8 mouse cellular contexts compared by ENCODE assay signal in genomic region chr3:154652581-154653420, GRCm38 (mm10). TPM values are rescaled to one million over a fixed set of nuclear protein-coding genes. Genes with fewer than 3 reads are reported as not detected.
DNase-seq lines count a peak whose midpoint lies in the region; ATAC-seq and TF ChIP-seq lines count a peak whose summit lies in the region.

No protein-coding gene starts in this region.

- H3K27ac ChIP-seq in kidney, embryonic 16.5 days (ENCODE audit: low read length), result no peak overlapping the region
- H3K27ac ChIP-seq in liver, adult 2 months (replicated peaks; ENCODE audit: insufficient read depth, low read depth, low read length), result no peak overlapping the region

- H3K36me3 ChIP-seq in kidney, embryonic 16.5 days (ENCODE audit: insufficient read depth, low read length), result no peaks in the 10 kb centered on the region
- H3K36me3 ChIP-seq in liver, adult 2 months (ENCODE audit: control insufficient read depth, insufficient read depth, low read length), result no peaks in the 10 kb centered on the region

- H3K4me1 ChIP-seq in kidney, embryonic 16.5 days (ENCODE audit: insufficient read depth, low read length), result no peaks in the 10 kb centered on the region
- no peaks in the 10 kb centered on the region for H3K4me1 ChIP-seq in liver, adult 2 months (ENCODE audit: control insufficient read depth, insufficient read depth, low read length)

- peak; percentile 72 for ATAC-seq in kidney, embryonic 16.5 days (ENCODE audit: low FRiP score, low TSS enrichment)

- peak; percentile 36 for DNase-seq in ovary, postnatal 10 days (ENCODE audit: low spot score)
- DNase-seq in ovary, adult 18-20 months (ENCODE audit: low spot score), result no peak
- peak; percentile 89 to 93 for DNase-seq in cerebellum, postnatal 10 days
- peak; percentile 85 to 86 for DNase-seq in frontal cortex, postnatal 36 days (ENCODE audit: low spot score in 2 of 2)
- peak; percentile 2 for DNase-seq in liver, adult 2 months (ENCODE audit: extremely low read depth, low read depth, low spot score)
- peak; percentile 84 for DNase-seq in neural tube, embryonic 10.5 days (ENCODE audit: extremely low spot score, low spot score)
- DNase-seq in thymus, postnatal 4 days, result peak; percentile 85

- no peak for TF ChIP-seq POLR2A in liver, adult 2 months (IDR thresholded peaks at IDR 0.05; ENCODE audit: extremely low read depth, insufficient read depth, low read length)

- peaks cover 9% of the 10 kb centered on the region; the same call in 1 of the 2 replicates for H3K27me3 ChIP-seq in kidney, embryonic 16.5 days (ENCODE audit: insufficient read depth, low read length)
- H3K27me3 ChIP-seq in liver, adult 2 months (ENCODE audit: control insufficient read depth, insufficient read depth, low read length), result no peaks in the 10 kb centered on the region

- H3K79me2 ChIP-seq in liver, adult 2 months (ENCODE audit: control insufficient read depth, insufficient read depth, low read length), result no peaks in the 10 kb centered on the region

- H3K9me3 ChIP-seq in kidney, embryonic 16.5 days (ENCODE audit: low read length), result no peaks in the 10 kb centered on the region

- H3K9ac ChIP-seq in kidney, embryonic 16.5 days (replicated peaks; ENCODE audit: low read length), result no peak overlapping the region
- no peak overlapping the region for H3K9ac ChIP-seq in liver, adult 2 months (ENCODE audit: low read depth, low read length)

- H3K4me3 ChIP-seq in kidney, embryonic 16.5 days (ENCODE audit: low read length), result no peak overlapping the region
- H3K4me3 ChIP-seq in liver, adult 2 months (ENCODE audit: insufficient read depth, low read depth, low read length), result no peak overlapping the region

- TF ChIP-seq CTCF in liver, adult 2 months (IDR thresholded peaks at IDR 0.05; ENCODE audit: low read depth, low read length), result peak; percentile 69

- no peak overlapping the region for H3K4me2 ChIP-seq in kidney, embryonic 16.5 days (replicated peaks; ENCODE audit: low read depth, low read length)

- WGBS in kidney, embryonic 16.5 days, result 41% methylated on average over 24 of the region's 24 CpGs
- 43% methylated on average over 24 of the region's 24 CpGs for WGBS in liver, adult 2 months

RNA-seq across cellular contexts. Expression of gene Erich3, which starts 10.9 kb away (rescaled TPM):
- 0.04 and 0.18 TPM in 2 replicates for polyA plus RNA-seq in kidney, embryonic 16.5 days (2015; fragmentation: Nextera tagmentation; extraction: Ambion mirVana)
- 0.09 and 0.13 TPM in 2 replicates for total RNA-seq in liver, adult 2 months (2014; rRNA removed)
- polyA plus RNA-seq in liver, adult 2 months (2012; rRNA removed), result not detected in 2 replicates

RNA-seq across cellular contexts. Expression of gene Tyw3, which starts 55.9 kb away (rescaled TPM):
- 18.9 and 21.7 TPM in 2 replicates for polyA plus RNA-seq in kidney, embryonic 16.5 days (2015; fragmentation: Nextera tagmentation; extraction: Ambion mirVana)
- total RNA-seq in liver, adult 2 months (2014; rRNA removed), result 2.6 and 5.4 TPM in 2 replicates
- polyA plus RNA-seq in liver, adult 2 months (2012; rRNA removed), result 5.3 and 5.6 TPM in 2 replicates

RNA-seq across cellular contexts. Expression of gene Cryz, which starts 56.3 kb away (rescaled TPM):
- polyA plus RNA-seq in kidney, embryonic 16.5 days (2015; fragmentation: Nextera tagmentation; extraction: Ambion mirVana), result 47.6 and 50.2 TPM in 2 replicates
- total RNA-seq in liver, adult 2 months (2014; rRNA removed), result 72.3 and 82.2 TPM in 2 replicates
- 46.3 and 51.1 TPM in 2 replicates for polyA plus RNA-seq in liver, adult 2 months (2012; rRNA removed)
